Mouse (Mus musculus): Measurements from ENCODE around the gene Ptprn2. TPM values are rescaled to one million over a fixed set of nuclear protein-coding genes. Genes with fewer than 3 reads are reported as not detected.

Gene Ptprn2
- polyA plus RNA-seq, 1 experiment from 2014 or later, result 0.30 TPM

- no peaks in the 10 kb centered on the region for H3K36me3 ChIP-seq (ENCODE audit: insufficient read depth)
- WGBS, result 5% methylated on average over 28 of the region's 28 CpGs
- no peak for DNase-seq
- no peak for TF ChIP-seq CTCF (IDR thresholded peaks at IDR 0.05; ENCODE audit: low read depth)
- peak overlapping the region; percentile 86 for H3K4me2 ChIP-seq
- H3K4me1 ChIP-seq (ENCODE audit: insufficient read depth), result 0 out of 2 replicates have a peak, but pooled peaks cover 4% of the 10 kb centered on the region
- no peak overlapping the region for H3K9ac ChIP-seq
- H3K27ac ChIP-seq (ENCODE audit: low read depth), result no peak overlapping the region
- H3K4me3 ChIP-seq (ENCODE audit: low read depth, low read length), result peak overlapping the region; percentile 57; the same call in 1 of the 2 replicates
- ATAC-seq (ENCODE audit: insufficient read depth), result no peak
- no peaks in the 10 kb centered on the region for H3K9me3 ChIP-seq (ENCODE audit: low read depth, low read length)
- H3K27me3 ChIP-seq (ENCODE audit: insufficient read depth, low read length), result peaks cover 92% of the 10 kb centered on the region
Measured at GRCm38 (mm10) chr12:117152366-117153165, 667.0 kb downstream of the Ptprn2 start.

GRCm38 (mm10) chr12:117153166-117153480, 667.6 kb downstream of the Ptprn2 start:
- Histone ChIP-seq H3K9me3 (ENCODE audit: low read depth, low read length) (no peaks in the 10 kb centered on the region), H3K9ac (no peak overlapping the region), H3K4me2 (peak overlapping the region; percentile 86), H3K4me1 (ENCODE audit: insufficient read depth) (0 out of 2 replicates have a peak, but pooled peaks cover 4% of the 10 kb centered on the region), H3K36me3 (ENCODE audit: insufficient read depth) (no peaks in the 10 kb centered on the region), H3K4me3 (ENCODE audit: low read depth, low read length) (peak overlapping the region; percentile 57), H3K27me3 (ENCODE audit: insufficient read depth, low read length) (peaks cover 92% of the 10 kb centered on the region), H3K27ac (ENCODE audit: low read depth) (no peak overlapping the region)
- WGBS, result 1% methylated on average over 8 of the region's 8 CpGs
- no peak for TF ChIP-seq CTCF (IDR thresholded peaks at IDR 0.05; ENCODE audit: low read depth)
- ATAC-seq (ENCODE audit: insufficient read depth), result peak; percentile 3; the same call in 1 of the 2 replicates
- DNase-seq, result no peak

- Histone ChIP-seq H3K9ac (peak overlapping the region; percentile 49), H3K4me2 (peak overlapping the region; percentile 86), H3K4me1 (ENCODE audit: insufficient read depth) (0 out of 2 replicates have a peak, but pooled peaks cover 4% of the 10 kb centered on the region), H3K4me3 (ENCODE audit: low read depth, low read length) (peak overlapping the region; percentile 57), H3K36me3 (ENCODE audit: insufficient read depth) (no peaks in the 10 kb centered on the region), H3K27me3 (ENCODE audit: insufficient read depth, low read length) (peaks cover 92% of the 10 kb centered on the region), H3K9me3 (ENCODE audit: low read depth, low read length) (no peaks in the 10 kb centered on the region), H3K27ac (ENCODE audit: low read depth) (no peak overlapping the region)
- DNase-seq (peak; percentile 76), ATAC-seq (ENCODE audit: insufficient read depth) (peak; percentile 88)
- WGBS, result under 1% methylated on average over 72 of the region's 73 CpGs
- no peak for TF ChIP-seq CTCF (IDR thresholded peaks at IDR 0.05; ENCODE audit: low read depth)
Measured at GRCm38 (mm10) chr12:117153671-117154355, 668.3 kb downstream of the Ptprn2 start.

GRCm38 (mm10) chr12:117154356-117155243, 669.1 kb downstream of the Ptprn2 start:
- Histone ChIP-seq H3K27ac (ENCODE audit: low read depth) (no peak overlapping the region), H3K4me2 (peak overlapping the region; percentile 86), H3K9me3 (ENCODE audit: low read depth, low read length) (no peaks in the 10 kb centered on the region), H3K36me3 (ENCODE audit: insufficient read depth) (no peaks in the 10 kb centered on the region), H3K4me3 (ENCODE audit: low read depth, low read length) (peak overlapping the region; percentile 57), H3K4me1 (ENCODE audit: insufficient read depth) (0 out of 2 replicates have a peak, but pooled peaks cover 4% of the 10 kb centered on the region), H3K9ac (peak overlapping the region; percentile 49), H3K27me3 (ENCODE audit: insufficient read depth, low read length) (peaks cover 97% of the 10 kb centered on the region)
- ATAC-seq (ENCODE audit: insufficient read depth) (no peak; the same call in 1 of the 2 replicates), DNase-seq (no peak)
- WGBS, result 2% methylated on average over 27 of the region's 27 CpGs
- no peak for TF ChIP-seq CTCF (IDR thresholded peaks at IDR 0.05; ENCODE audit: low read depth)

- Histone ChIP-seq H3K4me3 (ENCODE audit: low read depth, low read length) (peak overlapping the region; percentile 57), H3K27me3 (ENCODE audit: insufficient read depth, low read length) (peaks cover 98% of the 10 kb centered on the region), H3K9me3 (ENCODE audit: low read depth, low read length) (no peaks in the 10 kb centered on the region), H3K4me1 (ENCODE audit: insufficient read depth) (0 out of 2 replicates have a peak, but pooled peaks cover 4% of the 10 kb centered on the region), H3K27ac (ENCODE audit: low read depth) (no peak overlapping the region), H3K4me2 (peak overlapping the region; percentile 86), H3K36me3 (ENCODE audit: insufficient read depth) (no peaks in the 10 kb centered on the region), H3K9ac (no peak overlapping the region)
- ATAC-seq (ENCODE audit: insufficient read depth) (no peak), DNase-seq (no peak)
- 5% methylated on average over 33 of the region's 33 CpGs for WGBS
- no peak for TF ChIP-seq CTCF (IDR thresholded peaks at IDR 0.05; ENCODE audit: low read depth)
Measured at GRCm38 (mm10) chr12:117155307-117156220, 670.0 kb downstream of the Ptprn2 start.

- H3K4me2 ChIP-seq, result no peak overlapping the region; the same call in 1 of the 2 replicates
- 41% methylated on average over 5 of the region's 5 CpGs for WGBS
- no peak for DNase-seq
- H3K27me3 ChIP-seq (ENCODE audit: insufficient read depth, low read length), result peaks cover 98% of the 10 kb centered on the region
- TF ChIP-seq CTCF (IDR thresholded peaks at IDR 0.05; ENCODE audit: low read depth), result no peak
- no peak overlapping the region for H3K4me3 ChIP-seq (ENCODE audit: low read depth, low read length)
- H3K4me1 ChIP-seq (ENCODE audit: insufficient read depth), result 0 out of 2 replicates have a peak, but pooled peaks cover 4% of the 10 kb centered on the region
- no peak for ATAC-seq (ENCODE audit: insufficient read depth)
- no peaks in the 10 kb centered on the region for H3K36me3 ChIP-seq (ENCODE audit: insufficient read depth)
- no peaks in the 10 kb centered on the region for H3K9me3 ChIP-seq (ENCODE audit: low read depth, low read length)
- H3K9ac ChIP-seq, result no peak overlapping the region
- H3K27ac ChIP-seq (ENCODE audit: low read depth), result no peak overlapping the region
Measured at GRCm38 (mm10) chr12:117156256-117156655, 670.7 kb downstream of the Ptprn2 start.

All from lung, embryonic 14.5 days (tissue).